Mouse (Mus musculus) lung, postnatal 0 days (tissue): ENCODE results near the gene Dclk1. TPM values are rescaled to one million over a fixed set of nuclear protein-coding genes. Genes with fewer than 3 reads are reported as not detected.

Source experiments
- ATAC-seq: fragments of 200-750 bp; cut with Nextera tagmentation; 2 replicates; pipeline ENCODE4 v1.8.0; 2017; ENCODE audit warnings: moderate library complexity
- DNase-seq: peaks from one replicate; pipeline ENCODE4 v3.0.0-alpha.2; 2016; ENCODE audit warnings: low spot score
- H3K27ac ChIP-seq: fragments of 300-500 bp; sonication (generic); 2 replicates; pipeline ENCODE4 v1.5.1; 2014; ENCODE audit warnings: antibody characterized with exemption, mild to moderate bottlenecking, low read length, mixed read lengths
- H3K27me3 ChIP-seq: fragments of 300-500 bp; sonication (generic); replicated peaks from 2 replicates; pipeline ENCODE4 v1.6.1; 2014; ENCODE audit warnings: low read length, mixed read lengths; ENCODE audit not compliant: insufficient read depth
- H3K36me3 ChIP-seq: fragments of 300-500 bp; sonication (generic); 2 replicates; pipeline ENCODE4 v1.6.1; 2014; ENCODE audit warnings: low read length, mixed read lengths; ENCODE audit not compliant: insufficient read depth
- H3K4me1 ChIP-seq: fragments of 300-500 bp; sonication (generic); 2 replicates; pipeline ENCODE4 v1.6.1; 2014; ENCODE audit warnings: antibody characterized with exemption, low read depth, low read length, mixed read lengths; ENCODE audit not compliant: insufficient read depth
- H3K4me2 ChIP-seq: fragments of 300-500 bp; sonication (generic); replicated peaks from 2 replicates; pipeline ENCODE4 v1.6.1; 2014; ENCODE audit warnings: low read depth, mild to moderate bottlenecking, low read length, moderate library complexity, mixed read lengths
- H3K4me3 ChIP-seq: fragments of 300-500 bp; sonication (generic); 2 replicates; pipeline ENCODE4 v1.5.1; 2014; ENCODE audit warnings: low read depth, low read length
- H3K9ac ChIP-seq: fragments of 300-500 bp; sonication (generic); replicated peaks from 2 replicates; pipeline ENCODE4 v1.6.1; 2014; ENCODE audit warnings: low read depth, mild to moderate bottlenecking
- H3K9me3 ChIP-seq: fragments of 300-500 bp; sonication (generic); 2 replicates; pipeline ENCODE4 v1.6.1; 2016; ENCODE audit warnings: low read length, mixed read lengths
- CTCF ChIP-seq: IDR thresholded peaks from 2 replicates; pipeline ENCODE4 v1.5.1; 2016; ENCODE audit warnings: antibody characterized with exemption, mild to moderate bottlenecking
- EP300 ChIP-seq: IDR thresholded peaks from 2 replicates; pipeline ENCODE4 v1.6.1; 2016; ENCODE audit warnings: antibody characterized with exemption, mild to moderate bottlenecking, control low read depth
- WGBS: fragments of 180-500 bp; shearing (Covaris S2); extraction: QIAGEN DNeasy Blood & Tissue Kit; methylation state at CpG from one replicate; pipeline ENCODE4 v1.1.7; 2014; 5-methylcytosine and 5-hydroxymethylcytosine counted together
- polyA plus RNA-seq: library from polyadenylated mRNA; unstranded; fragments of >200 nt; fragmentation: Nextera tagmentation; extraction: Ambion mirVana; gene quantifications from 2 replicates; pipeline ENCODE4 v1.2.1, GENCODE M21; 2015

The Dclk1 gene
- polyA plus RNA-seq, 1 experiment from 2014 or later = 3.1 TPM

DNA sequence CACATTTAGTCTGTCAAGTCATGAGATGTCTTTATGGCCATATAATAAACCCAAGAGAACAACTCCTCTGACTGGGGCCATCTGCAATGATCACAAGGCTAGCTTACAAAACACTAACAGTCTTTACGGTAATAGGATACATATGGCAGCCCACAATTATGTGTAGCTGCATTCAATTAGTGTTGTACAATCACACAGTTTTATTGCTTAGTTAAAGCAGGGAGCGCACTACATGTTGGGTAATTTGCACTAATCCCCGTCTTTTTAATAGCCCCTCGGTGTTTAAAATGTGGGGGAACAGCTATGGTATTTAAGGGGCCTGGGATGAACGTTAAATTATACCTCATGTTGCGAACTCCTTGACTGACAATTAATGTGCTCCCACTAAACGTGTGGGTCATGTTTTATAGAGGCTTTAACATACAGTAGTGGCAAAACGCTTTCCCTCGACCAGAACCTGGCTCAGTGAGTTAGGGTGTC, 254.3 kb downstream of the Dclk1 start:
- H3K27me3 ChIP-seq = no peaks in the 10 kb centered on the region
- no peak overlapping the region for H3K4me3 ChIP-seq
- no peak overlapping the region for H3K4me2 ChIP-seq
- ATAC-seq (no peak), DNase-seq (no peak)
- H3K4me1 ChIP-seq = no peaks in the 10 kb centered on the region
- no peak for TF ChIP-seq EP300
- TF ChIP-seq CTCF = no peak
- H3K27ac ChIP-seq = no peak overlapping the region
- WGBS = 85% methylated on average over 9 of the region's 9 CpGs
- H3K36me3 ChIP-seq = no peaks in the 10 kb centered on the region
- no peak overlapping the region for H3K9ac ChIP-seq
- H3K9me3 ChIP-seq = no peaks in the 10 kb centered on the region

DNA sequence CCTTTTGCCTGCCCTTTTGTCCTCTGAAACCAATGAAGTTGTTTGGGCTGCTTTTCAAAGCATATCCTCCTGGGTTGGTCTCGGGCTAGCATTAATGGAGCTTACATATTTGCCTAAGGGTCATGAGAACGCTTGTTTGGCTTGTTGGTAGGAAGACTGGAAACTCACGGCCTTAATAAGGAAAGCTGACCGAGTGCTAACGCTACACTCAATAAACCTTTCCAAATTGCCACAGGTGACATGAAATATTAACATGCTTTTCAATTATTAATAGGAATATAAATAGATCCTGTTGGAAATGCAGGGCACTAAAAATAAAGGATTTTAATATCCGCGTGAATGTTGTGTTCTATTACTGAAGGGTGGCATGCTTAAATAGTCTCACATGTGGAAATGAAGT, 257.1 kb downstream of the Dclk1 start:
- DNase-seq (no peak), ATAC-seq (no peak)
- Histone ChIP-seq H3K27me3 (no peaks in the 10 kb centered on the region), H3K4me3 (no peak overlapping the region), H3K36me3 (no peaks in the 10 kb centered on the region), H3K4me2 (no peak overlapping the region), H3K9me3 (no peaks in the 10 kb centered on the region), H3K27ac (no peak overlapping the region), H3K9ac (no peak overlapping the region), H3K4me1 (no peaks in the 10 kb centered on the region)
- TF ChIP-seq EP300 = no peak
- TF ChIP-seq CTCF = no peak
- 88% methylated on average over 7 of the region's 7 CpGs for WGBS

DNA sequence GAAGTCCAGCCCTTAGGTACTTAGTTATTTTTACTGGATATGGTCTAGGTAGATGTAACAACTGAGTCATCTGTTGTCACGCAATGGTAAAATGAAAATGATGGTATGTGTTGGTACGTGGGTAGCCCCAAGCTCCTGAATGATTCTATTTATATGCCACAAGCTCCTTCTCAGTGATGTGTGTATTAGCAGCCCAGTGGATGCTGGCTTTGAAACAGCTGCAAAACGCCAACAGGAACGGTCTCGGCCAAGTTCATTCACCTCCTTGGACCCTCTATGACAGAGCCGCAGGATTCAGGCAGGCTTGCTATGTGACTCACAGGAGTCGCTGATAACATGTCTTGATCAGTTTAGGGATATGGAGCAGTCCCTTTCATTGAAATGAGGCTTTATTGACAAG, 268.0 kb downstream of the Dclk1 start:
- Histone ChIP-seq H3K4me2 (no peak overlapping the region), H3K4me1 (no peaks in the 10 kb centered on the region), H3K4me3 (no peak overlapping the region), H3K9ac (no peak overlapping the region), H3K9me3 (no peaks in the 10 kb centered on the region), H3K36me3 (no peaks in the 10 kb centered on the region), H3K27me3 (no peaks in the 10 kb centered on the region), H3K27ac (no peak overlapping the region)
- ATAC-seq (no peak), DNase-seq (no peak)
- no peak for TF ChIP-seq CTCF
- TF ChIP-seq EP300 = no peak
- WGBS = 64% methylated on average over 7 of the region's 7 CpGs

DNA sequence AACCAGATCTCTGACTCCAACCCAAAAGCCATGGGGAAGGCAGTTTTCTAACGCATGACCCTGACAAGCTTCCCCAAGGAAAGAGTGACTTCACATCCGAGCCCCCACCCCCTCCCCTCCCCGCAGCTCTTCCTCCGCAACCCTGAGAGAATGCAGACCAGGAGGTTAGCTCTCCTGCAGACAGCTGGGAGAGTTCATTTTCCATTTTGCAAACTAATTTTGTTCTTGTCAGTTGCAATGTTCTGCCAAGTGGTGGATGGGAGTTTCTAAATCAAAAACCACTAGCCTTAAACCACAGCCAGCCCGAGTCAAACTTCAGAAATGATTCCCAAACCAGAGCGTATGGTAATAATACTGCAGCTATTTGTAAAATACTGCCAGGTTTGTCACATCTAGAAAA, 269.5 kb downstream of the Dclk1 start:
- H3K36me3 ChIP-seq = no peaks in the 10 kb centered on the region
- no peaks in the 10 kb centered on the region for H3K27me3 ChIP-seq
- H3K9me3 ChIP-seq = no peaks in the 10 kb centered on the region
- no peak overlapping the region for H3K27ac ChIP-seq
- ATAC-seq = no peak
- TF ChIP-seq EP300 (no peak), CTCF (no peak)
- H3K4me3 ChIP-seq = no peak overlapping the region
- no peaks in the 10 kb centered on the region for H3K4me1 ChIP-seq
- peak; percentile 46 for DNase-seq
- H3K4me2 ChIP-seq = no peak overlapping the region
- H3K9ac ChIP-seq = no peak overlapping the region
- 52% methylated on average over 6 of the region's 6 CpGs for WGBS

DNA sequence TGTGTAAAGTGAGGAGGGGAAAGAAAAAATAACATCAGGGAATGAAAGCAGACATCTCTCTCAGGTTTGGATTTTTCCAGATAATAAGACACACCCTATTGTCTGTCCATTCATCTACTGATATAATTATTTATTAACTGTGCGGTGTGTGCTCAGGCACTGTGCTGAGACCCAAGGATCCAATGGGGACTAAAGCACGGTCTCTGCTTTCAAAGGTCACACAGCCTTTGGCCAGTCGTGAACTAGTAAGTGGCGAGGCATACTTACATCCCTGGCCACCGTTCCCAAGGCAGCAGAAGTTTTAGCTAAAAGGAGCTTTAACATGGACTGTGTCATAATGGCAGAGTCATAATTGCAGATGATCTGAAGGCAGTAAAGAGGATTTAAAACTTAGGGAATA, 273.8 kb downstream of the Dclk1 start:
- 83% methylated on average over 5 of the region's 5 CpGs for WGBS

DNA sequence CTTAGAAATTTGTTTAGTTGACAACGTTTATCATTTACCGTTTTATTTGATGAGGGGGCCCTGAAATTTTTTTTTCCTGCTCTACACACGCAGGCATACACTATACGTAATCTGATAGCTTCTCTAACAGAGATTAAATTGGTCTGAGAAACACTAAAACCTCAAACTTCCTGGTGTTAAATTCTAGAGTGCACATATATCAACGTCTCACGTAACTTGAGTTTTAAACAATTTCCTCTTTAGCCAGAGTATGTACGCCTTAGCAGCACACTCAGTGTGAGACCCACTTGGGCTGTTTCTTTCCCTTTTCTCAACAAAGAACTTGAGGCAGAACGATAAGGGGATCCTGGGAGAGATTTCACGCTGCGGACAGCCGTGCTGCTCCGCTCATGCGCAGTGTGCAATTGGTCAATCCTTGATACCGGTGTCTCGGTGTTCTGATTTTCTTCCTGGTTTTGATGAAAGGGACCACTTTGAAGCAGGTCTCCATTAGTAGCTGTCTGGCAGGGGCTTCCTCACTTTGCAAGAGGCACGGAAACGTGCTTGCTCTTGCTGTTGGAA, 275.4 kb downstream of the Dclk1 start:
- WGBS = 27% methylated on average over 17 of the region's 17 CpGs
- H3K4me2 ChIP-seq = peak overlapping the region; percentile 51

More for the DNA sequence above, 273.8 kb downstream of the Dclk1 start:
- ATAC-seq (no peak), DNase-seq (no peak)
- Histone ChIP-seq H3K27ac (no peak overlapping the region), H3K4me3 (no peak overlapping the region), H3K27me3 (no peaks in the 10 kb centered on the region), H3K4me2 (no peak overlapping the region), H3K9me3 (no peaks in the 10 kb centered on the region), H3K9ac (no peak overlapping the region), H3K36me3 (no peaks in the 10 kb centered on the region), H3K4me1 (no peaks in the 10 kb centered on the region)
- TF ChIP-seq EP300 (no peak), CTCF (no peak)

More for the DNA sequence above, 275.4 kb downstream of the Dclk1 start:
- ATAC-seq (0 out of 2 replicates have a peak, but pooled peaks have one; percentile 23), DNase-seq (peak; percentile 38)
- no peak overlapping the region for H3K9ac ChIP-seq
- H3K4me3 ChIP-seq = peak overlapping the region; percentile 24
- no peaks in the 10 kb centered on the region for H3K9me3 ChIP-seq
- H3K27ac ChIP-seq = no peak overlapping the region; the same call in 1 of the 2 replicates
- no peaks in the 10 kb centered on the region for H3K36me3 ChIP-seq
- H3K4me1 ChIP-seq = no peaks in the 10 kb centered on the region
- no peaks in the 10 kb centered on the region for H3K27me3 ChIP-seq
- no peak for TF ChIP-seq EP300
- no peak for TF ChIP-seq CTCF
